Mouse (Mus musculus): ENCODE results near the gene Tmem259.
A peak's percentile ranks its signal among the peaks of the same experiment; 100 is the strongest.

Gene Tmem259

GRCm38 (mm10) chr10:79964727-79965126 is 19.4 kb downstream of the Tmem259 start:
- DNase-seq: no peak

DNA sequence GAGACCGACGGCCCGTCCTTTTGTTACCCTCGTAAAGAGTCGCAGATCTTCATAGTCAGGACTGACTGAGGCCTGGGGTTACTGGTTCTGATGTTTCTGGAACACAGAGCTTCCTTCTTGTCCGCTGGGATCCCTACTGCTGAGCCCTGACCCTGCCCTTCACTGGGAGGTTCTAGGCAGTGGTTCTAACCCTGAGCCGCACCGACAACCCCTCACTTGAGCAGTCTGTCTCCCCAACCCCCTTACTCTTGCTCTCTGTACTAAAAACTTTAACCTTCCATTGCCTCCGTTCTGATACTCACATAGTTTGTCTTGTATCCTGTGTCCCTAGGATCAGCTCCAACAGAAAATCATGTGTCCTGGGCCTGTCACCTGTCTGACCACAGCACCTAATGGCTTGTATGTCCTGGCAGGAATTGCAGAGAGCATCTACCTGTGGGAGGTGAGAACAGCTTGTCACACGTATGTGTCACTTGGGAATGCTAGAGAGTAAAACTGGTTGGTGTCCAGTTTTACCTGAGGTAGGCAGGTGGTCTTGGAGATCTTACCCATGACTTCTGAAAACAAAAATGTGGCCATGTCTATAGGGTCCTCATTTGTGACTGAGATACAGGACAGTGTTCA is 23.3 kb downstream of the Tmem259 start:
- no peak for DNase-seq

DNA sequence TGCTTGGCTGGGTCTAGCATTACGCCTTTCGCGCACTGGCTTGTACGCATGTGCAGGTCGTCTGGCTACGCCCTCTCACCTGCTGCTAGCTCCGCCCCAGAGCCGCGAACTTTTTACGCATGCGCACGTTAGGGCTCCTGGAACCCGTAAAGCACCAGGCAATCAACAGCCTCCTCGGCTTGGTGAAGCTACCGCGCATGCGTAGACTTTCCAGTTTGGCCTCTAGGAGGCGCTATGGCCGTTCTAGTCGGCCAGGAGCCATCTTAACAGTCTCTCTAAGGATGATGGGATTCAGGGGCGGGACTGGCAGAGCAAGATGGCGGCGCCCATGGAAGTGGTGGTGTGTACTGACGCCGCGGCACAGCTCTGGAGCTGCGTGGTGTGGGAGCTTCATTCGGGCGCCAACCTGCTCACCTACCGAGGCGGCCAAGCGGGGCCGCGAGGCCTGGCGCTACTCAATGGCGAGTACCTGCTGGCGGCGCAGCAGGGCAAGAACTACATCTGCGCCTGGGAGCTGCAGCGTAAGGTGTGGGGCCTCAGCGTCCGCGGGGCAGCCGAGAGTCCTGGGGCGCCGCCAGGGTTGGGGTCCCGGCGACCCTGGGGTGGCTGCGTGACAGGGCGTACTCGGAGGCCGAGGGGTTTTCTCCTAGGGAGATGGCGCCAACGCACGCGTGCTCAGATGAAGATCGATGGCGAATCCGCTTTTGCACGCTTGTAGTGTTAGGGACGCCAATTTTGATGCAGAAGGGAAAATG is 24.1 kb downstream of the Tmem259 start, which contains the start of gene Wdr18:
Gene Wdr18, plus strand, starts transcription at position 306 of the 755 bp plus-strand sequence.
- DNase-seq: peak; percentile 99 to 100

DNA sequence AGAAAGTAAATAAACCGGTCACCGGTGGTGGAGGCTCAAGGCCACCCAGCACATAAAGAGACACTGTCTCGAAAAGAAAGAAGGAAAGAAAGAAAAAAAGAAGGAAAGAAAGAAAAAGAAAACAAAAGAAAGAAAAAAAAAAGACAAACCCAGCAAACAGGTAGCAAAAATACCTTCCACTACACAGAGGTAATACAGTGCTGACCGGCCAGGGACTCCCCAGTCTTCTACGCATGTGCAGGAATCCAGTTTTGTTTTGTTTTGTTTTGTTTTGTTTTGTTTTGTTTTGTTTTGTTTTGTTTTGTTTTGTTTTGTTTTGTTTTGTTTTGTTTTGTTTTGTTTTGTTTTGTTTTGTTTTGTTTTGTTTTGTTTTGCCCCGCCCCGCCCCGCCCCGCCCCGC is 24.7 kb downstream of the Tmem259 start:
- DNase-seq: peak in 1 of 2 experiments; percentile 23

- DNase-seq: peak; percentile 85 to 88
Measured at GRCm38 (mm10) chr10:79958140-79958816, 25.9 kb downstream of the Tmem259 start.

DNA sequence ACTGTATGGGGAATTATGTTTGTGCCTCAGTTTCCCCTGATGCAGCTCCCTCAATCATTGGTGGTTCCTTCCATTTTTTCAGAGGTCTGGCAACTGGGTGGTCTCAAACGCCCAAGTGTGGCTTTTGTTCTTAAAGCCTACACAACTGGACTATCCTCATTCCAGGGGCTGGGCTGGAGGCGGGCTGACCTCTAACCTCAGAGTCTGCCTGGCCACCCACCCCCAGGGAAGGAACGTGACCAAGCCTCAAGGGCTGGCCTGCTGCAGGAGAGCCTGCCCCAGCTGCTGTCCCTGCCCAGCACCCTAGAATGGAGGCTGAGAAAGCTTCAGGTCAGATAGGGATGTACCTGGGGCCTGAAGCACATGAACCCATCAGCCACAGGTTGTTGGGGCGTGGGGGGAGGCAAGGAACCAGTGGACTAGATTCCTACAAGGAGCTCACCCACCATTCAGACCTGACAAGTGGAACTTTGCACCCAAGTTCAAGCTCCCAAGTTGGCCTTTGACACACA is 27.4 kb downstream of the Tmem259 start:
- DNase-seq: no peak

DNA sequence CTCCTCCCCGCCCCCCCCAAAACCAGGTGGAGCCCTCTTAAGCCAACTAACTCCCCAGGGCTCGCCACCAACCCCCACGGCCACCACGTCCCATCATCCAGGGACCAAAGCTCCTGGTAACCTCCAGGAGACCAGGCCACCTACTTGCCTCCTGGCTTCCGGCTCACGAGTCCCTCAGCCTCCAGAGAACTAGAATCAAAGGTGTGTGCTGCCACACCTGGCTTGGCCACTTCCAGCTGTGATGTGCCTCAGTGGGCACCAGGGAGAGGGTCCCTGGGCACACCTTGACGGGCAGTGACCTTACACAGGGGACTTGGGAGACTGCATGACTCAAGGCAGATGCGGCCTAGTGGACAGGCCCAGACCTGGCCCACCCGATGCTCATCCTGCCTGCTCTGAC is 28.4 kb downstream of the Tmem259 start:
- DNase-seq: no peak

GRCm38 (mm10) chr10:79953946-79954345 is 30.2 kb downstream of the Tmem259 start:
- DNase-seq: peak; percentile 54 to 57

GRCm38 (mm10) chr10:79950661-79951060 is 33.5 kb downstream of the Tmem259 start:
- DNase-seq: no peak

DNA sequence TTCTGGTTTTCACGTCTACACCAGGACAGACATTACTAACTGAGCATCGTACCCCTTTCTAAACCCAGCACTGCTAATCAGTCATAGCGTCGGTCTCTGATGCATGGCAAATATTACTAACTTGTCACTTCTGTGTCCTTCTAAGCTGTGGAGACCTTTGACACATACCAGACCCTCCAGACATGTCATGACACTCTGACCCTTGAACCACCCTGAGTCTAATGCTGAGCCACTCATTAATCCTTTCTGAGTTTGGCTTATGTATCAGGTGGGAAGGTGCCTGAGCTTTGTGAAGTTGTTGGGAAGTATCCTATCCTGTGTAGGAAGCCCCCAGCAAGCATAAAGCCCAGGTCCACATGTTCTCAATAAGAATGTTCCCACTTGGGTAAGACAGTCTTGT is 34.3 kb downstream of the Tmem259 start:
- DNase-seq: no peak

GRCm38 (mm10) chr10:79947502-79947901 is 36.6 kb downstream of the Tmem259 start:
- DNase-seq: no peak

DNA sequence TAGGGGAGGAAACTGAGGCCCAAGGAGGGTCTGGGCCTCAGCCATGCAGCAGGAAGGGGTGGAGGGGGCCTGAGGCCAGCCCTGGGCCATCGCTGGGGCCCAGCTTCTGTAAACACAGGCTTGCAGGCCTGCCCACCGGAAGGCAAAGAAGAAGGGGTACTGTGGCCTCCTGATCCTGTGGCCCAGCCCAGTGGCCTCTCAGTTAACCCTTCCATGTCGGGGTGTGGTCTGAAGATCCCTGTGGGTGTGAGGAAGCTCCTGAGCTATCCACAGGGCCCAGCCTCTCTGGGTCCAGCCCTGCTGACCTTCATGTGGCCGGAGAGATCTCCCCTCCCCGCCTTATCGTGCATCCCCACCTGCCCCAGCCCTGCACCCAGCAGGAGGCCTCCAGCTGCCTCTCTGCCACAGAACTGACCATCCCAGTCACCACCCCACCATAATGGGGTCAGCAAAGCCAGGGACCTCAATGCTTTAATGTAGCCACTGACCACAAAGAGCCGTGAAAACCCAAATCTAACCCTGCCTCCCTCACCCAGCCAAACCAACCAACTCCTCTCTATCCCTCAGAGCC is 37.3 kb downstream of the Tmem259 start:
- DNase-seq: no peak

- no peak for DNase-seq
Measured at GRCm38 (mm10) chr10:79945507-79946234, 38.5 kb downstream of the Tmem259 start.

- no peak for DNase-seq
Measured at GRCm38 (mm10) chr10:79943471-79943901, 40.6 kb downstream of the Tmem259 start.

GRCm38 (mm10) chr10:79942988-79943387 is 41.1 kb downstream of the Tmem259 start:
- no peak for DNase-seq

- no peak for DNase-seq
Measured at GRCm38 (mm10) chr10:79940749-79941148, 43.4 kb downstream of the Tmem259 start.

- DNase-seq: no peak
Measured at GRCm38 (mm10) chr10:79937775-79938526, 46.2 kb downstream of the Tmem259 start.

DNA sequence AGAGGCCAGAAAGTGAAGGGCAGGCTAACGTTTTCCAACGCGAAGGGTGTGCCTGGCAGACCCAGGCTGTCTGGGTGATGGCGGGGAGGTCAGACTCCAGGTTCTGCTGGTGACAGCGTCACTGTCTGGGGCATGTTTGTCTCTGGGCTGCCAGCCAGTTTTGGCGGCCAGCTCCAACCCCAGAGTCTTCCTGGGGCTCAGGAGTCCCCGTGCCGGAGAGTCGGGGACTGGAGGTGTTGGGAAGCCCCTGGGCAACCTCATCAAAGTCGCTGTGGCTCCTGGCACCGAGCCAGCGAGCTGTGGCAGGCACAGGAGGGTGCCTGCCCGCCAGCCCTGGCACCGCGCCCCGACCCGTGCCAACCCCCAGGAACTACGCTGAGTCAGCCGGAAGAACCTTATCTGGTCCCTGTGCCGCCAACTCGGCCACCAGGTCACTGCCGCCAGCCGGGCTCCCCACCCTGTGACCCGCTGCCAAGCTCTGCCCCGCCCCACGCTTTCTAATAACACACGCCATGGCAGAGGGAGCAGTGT is 47.2 kb downstream of the Tmem259 start:
- DNase-seq: peak; percentile 62 to 71

DNA sequence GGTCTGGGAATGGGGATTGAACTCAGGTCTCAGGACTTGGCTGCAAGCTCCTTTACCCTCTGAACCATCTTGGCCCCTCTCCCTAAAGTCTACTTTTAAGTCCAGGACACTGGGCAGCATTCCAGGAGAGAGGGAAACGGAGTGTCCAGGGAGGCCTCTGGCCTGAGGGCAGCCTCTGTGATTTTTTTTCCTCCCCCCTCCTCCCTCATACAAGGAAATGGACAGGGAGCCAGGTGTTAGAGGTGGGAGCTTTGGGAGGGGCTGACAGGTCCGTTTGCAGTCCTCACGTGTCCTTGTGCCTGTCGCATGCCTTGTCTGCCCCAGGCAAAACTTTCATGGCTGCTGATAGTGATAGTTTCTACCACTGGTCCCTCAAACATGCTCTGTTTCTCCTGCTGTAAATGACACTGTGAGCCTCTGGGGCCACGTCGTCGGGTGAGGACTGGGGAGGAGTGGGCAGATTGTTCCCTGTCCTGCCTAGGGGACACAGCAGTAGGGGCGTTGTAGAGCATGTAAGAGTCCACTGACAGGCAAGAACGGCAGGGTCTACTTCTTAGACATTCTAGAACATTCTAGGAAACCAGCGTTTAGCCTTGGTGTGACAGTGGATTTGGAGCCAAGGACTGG is 47.7 kb downstream of the Tmem259 start:
- DNase-seq: no peak

DNA sequence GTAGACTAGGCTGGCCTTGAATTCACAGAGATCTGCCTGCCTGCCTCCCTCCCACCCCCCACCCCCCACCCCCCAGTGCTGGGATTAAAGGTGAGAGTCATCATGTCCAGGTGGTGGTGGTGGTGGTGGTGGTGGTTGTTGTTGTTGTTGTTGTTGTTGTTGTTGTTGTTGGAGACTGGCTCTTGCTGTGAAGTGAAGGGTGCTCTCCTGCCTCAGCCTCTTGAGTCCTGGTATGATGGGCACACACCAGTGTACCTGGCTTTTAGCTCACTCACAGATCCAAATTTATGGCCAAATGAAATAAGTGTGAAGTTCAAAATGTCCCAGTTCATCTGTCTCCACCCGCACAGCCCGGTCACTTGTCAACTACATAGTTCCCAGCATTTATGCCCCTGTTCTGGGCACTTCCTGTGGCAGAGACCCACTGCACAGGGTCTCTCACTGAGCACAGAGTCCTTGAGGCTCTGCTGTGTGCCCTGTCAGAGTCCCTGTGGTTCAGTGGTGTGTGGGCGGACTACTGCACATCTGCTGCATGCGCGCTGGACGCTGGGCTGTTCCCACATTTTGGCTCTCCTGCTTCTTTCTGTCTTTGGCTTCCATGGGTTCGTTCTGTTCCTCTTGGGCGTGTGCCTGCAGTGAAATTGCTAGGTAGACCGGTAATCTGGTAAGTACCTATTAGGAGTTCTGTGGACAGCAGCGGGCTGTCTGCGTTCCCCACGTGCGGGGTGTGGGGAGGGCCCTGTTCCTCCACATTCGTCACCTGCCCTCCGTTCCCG is 49.1 kb downstream of the Tmem259 start:
- no peak for DNase-seq
